Mouse (Mus musculus): ENCODE results near the gene Prkn.

Prkn gene

GRCm38 (mm10) chr17:11656397-11656796, 816.2 kb downstream of the Prkn start:
- no peak for DNase-seq (ENCODE audit: low read depth)

DNA sequence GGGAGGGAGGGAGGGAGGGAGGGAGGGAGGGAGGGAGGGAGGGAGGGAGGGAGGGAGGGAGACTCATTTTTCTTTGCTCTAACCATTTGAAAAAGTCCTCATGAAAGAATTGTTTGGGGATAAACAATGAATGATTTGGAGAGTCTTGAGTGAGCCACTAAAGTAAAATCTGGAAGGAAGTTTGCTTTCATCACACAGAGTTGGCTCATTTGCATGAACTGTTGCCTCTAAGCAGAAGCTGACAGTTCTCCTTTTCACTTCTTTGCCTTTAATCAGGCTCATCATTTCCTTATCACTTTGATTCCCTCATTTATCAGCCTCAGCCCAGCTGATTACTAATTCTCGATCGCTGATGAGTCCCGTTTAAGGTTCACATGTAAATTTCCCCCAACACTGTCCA, 816.7 kb downstream of the Prkn start:
- no peak for DNase-seq (ENCODE audit: low read depth)

- DNase-seq (ENCODE audit: low read depth), result no peak
Measured at GRCm38 (mm10) chr17:11661898-11662297, 821.7 kb downstream of the Prkn start.

DNA sequence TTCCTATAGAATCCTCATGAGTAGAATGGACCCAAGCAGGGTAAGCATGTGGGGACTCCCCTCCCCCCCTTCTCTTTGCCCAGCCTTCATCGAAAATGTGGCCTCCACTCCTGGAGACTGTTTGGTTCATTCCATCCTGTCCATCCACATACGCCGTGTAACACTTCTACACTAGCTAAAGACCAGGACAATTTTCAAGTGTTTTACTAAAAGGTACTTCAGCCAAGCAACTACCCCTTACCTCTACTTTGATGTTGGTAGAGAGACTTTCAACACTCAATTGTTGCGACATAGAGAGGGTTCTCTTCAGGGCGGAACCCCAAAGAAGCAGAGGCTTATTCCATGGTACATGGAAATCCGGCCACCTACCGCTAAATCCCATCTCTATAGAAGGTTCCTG, 823.3 kb downstream of the Prkn start:
- DNase-seq (ENCODE audit: low read depth), result no peak

GRCm38 (mm10) chr17:11664610-11665345, 824.6 kb downstream of the Prkn start:
- no peak for DNase-seq (ENCODE audit: low read depth)

DNA sequence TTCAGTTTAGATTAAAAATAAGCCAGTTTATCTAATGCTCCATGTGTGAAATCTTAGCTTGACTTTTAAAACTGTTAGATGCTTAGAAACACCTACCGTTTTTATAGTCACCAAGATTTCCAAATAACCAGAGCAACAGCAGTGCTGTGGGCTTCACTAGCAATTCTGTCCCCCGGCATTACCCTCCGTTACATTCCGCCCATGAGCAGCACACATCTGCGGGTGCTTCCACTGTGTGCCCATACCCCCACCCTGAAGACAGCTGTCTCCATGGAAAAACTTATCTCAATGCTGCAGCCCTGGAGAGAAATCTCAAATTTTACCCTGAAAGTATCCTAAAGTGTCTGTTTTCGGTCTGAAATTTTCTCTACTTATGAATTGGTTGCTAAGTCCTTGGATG, 839.5 kb downstream of the Prkn start:
- no peak for DNase-seq (ENCODE audit: low read depth)

DNA sequence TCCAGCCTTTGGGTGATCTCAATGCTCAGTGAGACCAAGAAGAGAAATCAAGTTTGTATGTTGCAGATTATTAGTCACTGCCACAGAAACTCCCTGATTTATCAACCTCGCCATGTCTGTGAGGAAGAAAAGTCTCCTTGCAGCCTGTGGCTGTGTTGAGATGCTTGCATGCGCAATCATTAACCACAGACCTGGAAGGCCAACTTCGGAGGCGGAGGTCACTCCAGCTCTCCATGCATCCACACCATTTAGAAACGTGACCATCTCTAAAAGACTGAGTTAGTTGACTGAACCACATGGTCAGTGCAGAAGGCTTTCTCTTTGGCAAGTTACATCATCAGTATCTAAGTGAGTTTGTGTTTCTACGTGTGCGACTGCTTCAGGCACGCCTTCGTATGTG, 840.3 kb downstream of the Prkn start:
- no peak for DNase-seq (ENCODE audit: low read depth)

DNA sequence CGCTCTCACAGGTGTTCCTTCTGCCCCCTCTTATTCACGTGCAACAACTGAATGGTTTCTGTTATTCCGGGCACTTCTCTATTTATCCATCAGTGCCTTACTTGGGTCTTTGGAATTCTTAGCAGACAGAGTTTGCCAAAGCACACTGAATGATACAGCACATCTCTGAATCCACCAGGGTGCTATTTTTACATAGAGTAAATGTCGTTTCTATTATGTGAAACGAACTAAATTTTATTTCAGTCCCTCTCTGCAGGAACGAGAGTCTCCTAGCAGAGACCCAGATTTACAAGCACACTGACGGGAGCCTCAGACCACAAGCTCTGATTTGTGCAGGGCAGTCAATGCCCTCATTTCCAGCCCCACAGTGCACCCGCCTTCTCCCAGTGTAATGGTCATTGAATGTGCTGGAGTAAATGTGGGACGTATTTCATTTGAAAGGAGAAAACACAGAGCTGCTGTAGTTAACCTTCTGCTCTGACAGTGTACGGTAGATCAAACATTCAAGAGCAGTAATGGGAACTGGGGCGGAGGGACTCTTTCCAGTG, 841.7 kb downstream of the Prkn start:
- DNase-seq (ENCODE audit: low read depth), result no peak

- DNase-seq (ENCODE audit: low read depth), result no peak
Measured at GRCm38 (mm10) chr17:11705005-11705404, 864.8 kb downstream of the Prkn start.

GRCm38 (mm10) chr17:11705761-11706160, 865.6 kb downstream of the Prkn start:
- DNase-seq (ENCODE audit: low read depth), result no peak

DNA sequence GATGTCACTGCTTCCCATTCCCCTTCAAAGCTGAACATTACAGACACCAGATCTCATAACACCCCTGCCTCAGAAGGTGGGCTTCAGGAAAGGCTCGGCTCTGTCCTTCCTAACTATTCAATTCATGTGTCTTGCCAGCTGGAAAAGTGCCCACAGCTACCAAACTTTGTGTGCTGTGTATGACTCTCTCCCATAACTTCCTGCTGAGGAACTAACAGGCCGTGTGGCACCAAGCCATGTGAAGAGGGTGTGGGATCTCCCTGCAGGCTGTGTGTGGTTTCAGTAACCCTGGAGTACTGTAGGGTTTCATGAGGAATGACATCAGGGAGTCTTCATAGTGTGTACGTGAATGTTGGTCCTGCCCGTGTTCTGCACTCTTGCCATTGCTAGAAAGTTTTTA, 871.9 kb downstream of the Prkn start:
- DNase-seq (ENCODE audit: low read depth), result no peak

DNA sequence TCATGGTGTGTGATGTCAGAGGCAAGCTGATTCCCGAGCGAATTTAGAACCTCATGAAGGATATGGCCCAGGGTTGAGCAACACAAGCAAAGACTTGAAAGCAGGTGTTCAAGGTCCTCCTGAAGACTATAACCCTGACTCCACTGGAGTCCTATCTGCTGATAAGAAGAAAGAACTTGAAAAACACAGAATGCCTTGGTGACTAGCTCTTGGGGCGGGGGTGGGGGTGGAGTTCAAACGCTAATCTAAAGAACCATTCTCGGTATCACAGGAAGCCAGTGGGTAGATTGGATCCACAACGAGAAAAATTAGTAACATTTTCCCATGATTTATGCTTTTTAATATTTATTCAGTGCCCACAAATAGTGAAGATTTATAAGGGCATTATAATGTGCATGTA, 879.6 kb downstream of the Prkn start:
- no peak for DNase-seq (ENCODE audit: low read depth)

GRCm38 (mm10) chr17:11721906-11722305, 881.7 kb downstream of the Prkn start:
- no peak for DNase-seq (ENCODE audit: low read depth)

DNA sequence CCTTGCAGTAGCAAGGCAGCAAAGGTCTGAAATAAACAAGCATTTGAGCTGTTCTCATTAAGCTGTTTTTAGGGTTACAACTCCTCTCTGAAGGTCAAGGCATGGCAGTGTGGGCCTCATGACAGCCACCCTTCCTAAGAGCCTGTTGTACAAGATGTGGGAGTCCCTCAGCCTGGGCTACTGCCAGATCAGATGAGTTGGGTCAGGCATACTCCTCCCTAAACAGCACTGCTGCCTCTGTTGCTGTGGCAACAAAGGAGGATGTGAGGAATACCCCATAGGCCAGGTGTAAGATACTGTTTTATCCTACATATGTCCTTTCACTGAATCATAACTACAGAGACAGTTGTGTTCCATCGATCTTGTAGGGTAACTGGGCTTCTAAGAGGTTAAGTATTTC, 882.3 kb downstream of the Prkn start:
- DNase-seq (ENCODE audit: low read depth), result no peak

DNA sequence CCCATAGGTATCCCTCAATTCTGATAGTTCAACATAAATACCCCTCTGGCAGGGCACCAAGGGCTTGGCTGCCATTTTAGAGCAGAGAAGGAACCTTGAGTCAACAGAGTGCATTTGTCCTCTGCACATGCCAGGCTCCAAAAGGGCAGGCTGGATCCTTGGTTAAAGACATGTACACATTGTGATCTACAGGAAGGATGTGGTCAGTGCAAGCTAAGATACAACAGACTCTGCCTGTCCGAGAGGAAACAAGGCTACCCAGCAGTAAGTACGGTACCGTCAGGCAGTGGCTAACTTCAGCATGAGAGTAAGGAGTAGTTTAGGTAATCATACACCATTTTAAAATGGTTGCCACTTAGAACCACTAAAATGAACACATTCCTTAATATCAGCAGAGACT, 884.0 kb downstream of the Prkn start:
- peak; percentile 6 for DNase-seq (ENCODE audit: low read depth)

DNA sequence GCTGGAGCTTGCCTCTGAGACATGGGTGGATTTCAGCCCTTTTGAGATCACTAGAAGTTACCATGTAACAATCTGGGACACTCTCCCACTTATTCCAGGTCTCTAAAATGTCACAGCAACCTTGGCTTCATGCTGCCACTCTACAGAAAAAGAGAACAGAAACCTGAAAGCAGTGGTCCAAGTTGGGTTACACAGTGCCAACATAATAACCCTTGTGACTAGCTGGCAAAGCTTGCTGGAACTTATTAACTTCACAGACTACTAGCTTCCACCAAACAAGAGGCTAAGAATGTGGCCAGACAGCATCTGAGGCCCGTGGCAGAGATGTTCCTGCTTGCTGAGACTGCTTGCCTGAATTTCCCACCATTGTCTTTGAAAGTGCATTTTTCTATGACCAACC, 886.9 kb downstream of the Prkn start:
- DNase-seq (ENCODE audit: low read depth), result no peak

DNA sequence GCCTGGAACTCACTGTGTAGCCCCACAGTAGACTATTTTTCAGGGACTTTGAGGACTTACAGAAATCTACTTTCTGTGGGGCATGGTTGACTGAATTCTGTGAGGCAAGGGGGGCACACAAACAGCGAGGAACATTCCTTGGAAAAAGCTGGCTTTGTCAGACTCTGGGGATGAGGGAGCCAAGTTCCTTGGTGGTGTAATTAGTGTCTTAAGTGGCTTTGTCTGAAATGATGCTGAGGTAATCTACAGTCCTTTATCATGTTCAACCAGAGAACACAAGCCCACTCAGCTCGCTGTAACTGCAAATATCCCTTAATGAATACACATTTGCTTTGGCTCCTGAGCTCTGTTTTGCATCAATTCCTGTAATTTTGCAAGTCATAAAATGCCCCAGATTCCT, 888.1 kb downstream of the Prkn start:
- no peak for DNase-seq (ENCODE audit: low read depth)

DNA sequence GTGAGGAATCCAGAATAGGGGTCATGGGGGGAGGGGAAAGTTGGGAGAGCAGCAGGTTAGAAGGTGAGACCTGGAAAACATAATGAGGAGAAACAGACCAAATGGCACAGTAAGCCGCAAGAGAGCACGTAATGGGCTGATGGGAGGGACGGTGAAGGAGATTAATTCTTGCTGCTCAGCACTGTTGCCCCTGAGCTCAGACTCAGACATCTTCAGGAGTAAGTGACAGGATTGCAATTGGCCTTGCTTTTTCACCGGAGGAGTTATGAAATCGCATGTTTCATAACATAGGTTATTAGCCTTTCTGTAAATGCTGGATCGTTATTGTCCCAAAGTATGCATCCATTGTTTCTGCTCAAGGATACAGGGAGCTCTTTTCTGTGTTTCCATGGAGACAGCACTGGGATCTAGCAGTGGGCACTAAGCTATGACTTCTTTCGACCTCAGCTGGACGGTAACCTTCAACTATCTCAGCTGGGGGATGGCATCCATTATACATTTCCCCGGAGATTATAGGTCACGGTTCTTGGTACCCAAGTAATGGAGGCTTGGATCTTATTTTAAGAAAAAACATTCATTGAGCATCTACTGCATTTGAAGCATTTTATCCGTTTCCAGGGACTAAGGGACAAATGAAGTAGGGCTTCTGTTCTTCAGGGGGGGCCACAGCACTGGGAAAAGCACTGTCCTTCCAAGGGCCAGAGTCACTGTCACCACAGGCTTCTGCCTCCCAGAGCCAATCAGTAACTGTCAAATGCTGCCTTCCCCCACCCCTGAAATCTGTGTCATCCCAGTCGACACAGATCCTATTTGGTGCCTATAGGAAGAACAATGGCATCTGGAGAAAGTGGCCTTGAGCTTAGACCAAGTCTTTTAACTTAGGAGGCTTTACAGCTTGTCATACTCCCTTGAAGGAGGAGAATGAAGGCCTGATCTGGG, 890.7 kb downstream of the Prkn start:
- no peak for DNase-seq (ENCODE audit: low read depth)

DNA sequence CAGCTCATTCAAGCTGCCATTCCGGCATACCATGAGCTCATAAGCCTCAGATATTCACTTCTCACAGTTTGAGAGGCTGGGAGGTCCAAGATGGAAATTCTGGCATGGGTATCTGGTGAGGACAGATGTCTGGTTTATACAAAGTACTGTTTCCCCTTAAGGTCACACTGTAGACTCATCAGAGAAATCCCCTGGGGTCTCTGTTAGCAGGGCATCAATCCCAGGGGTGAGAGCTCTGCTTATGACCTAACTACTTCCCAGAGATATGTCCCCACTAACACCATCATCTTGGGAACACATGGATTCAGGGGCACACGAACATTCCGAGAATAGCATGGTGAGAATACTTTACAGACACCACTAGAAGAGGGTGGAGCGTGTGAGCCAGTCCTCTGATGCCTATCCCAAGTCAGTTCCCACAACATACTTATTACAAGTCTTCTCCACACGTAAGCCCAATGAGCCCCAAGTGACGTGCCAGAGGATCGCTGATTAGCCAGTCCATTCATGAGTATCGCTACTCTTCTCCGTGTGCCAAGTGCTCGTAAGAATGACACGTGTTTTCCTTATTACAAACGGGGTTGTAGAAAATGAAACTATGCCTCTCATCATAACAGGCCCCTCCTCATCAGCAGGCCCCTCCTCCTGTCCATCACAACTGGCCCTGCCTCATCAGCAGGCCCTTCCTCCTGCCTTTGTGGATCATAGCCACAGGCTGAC, 895.1 kb downstream of the Prkn start:
- no peak for DNase-seq (ENCODE audit: low read depth)

- DNase-seq (ENCODE audit: low read depth), result no peak
Measured at GRCm38 (mm10) chr17:11736531-11736930, 896.3 kb downstream of the Prkn start.

- DNase-seq (ENCODE audit: low read depth), result no peak
Measured at GRCm38 (mm10) chr17:11737905-11738304, 897.7 kb downstream of the Prkn start.

- no peak for DNase-seq (ENCODE audit: low read depth)
Measured at GRCm38 (mm10) chr17:11740716-11741115, 900.5 kb downstream of the Prkn start.
